Mouse (Mus musculus) G1E (cell line): ENCODE measurements around the gene Vav3. TPM values are rescaled to one million over a fixed set of nuclear protein-coding genes. Genes with fewer than 3 reads are reported as not detected.

Experiments used
- ATAC-seq: 2 replicates; pipeline ENCODE4 v1.8.0; 2016; ENCODE audit warnings: mild to moderate bottlenecking; ENCODE audit not compliant: insufficient number of reproducible peaks, poor library complexity, low FRiP score, severe bottlenecking; ENCODE audit errors: extremely low read depth
- DNase-seq: peaks from one replicate; pipeline ENCODE4 v3.0.0; 2012; ENCODE audit warnings: low spot score
- H3K27me3 ChIP-seq: 2 replicates; pipeline ENCODE4 v1.6.1; 2012; ENCODE audit warnings: mild to moderate bottlenecking, low read length, inconsistent platforms; ENCODE audit not compliant: insufficient read depth
- H3K36me3 ChIP-seq: replicated peaks from 2 replicates; pipeline ENCODE3; 2012; ENCODE audit warnings: mild to moderate bottlenecking, inconsistent platforms
- H3K4me1 ChIP-seq: 2 replicates; pipeline ENCODE4 v1.6.1; 2012; ENCODE audit warnings: low read depth, low read length, inconsistent platforms, mixed read lengths; ENCODE audit not compliant: insufficient read depth
- H3K4me3 ChIP-seq: 2 replicates; pipeline ENCODE4 v1.5.1; 2012; ENCODE audit warnings: low read depth, mild to moderate bottlenecking, inconsistent platforms, low read length, moderate library complexity, mixed read lengths
- H3K9me3 ChIP-seq: replicated peaks from 2 replicates; pipeline ENCODE4 v1.6.1; 2012; ENCODE audit warnings: inconsistent platforms
- CTCF ChIP-seq: IDR thresholded peaks from 2 replicates; pipeline ENCODE4 v1.5.1; 2012; ENCODE audit warnings: low read depth, low read length, inconsistent platforms, mixed read lengths
- GATA1 ChIP-seq: IDR thresholded peaks from 2 replicates; pipeline ENCODE4 v1.6.1; 2012; ENCODE audit warnings: borderline replicate concordance, low read length, inconsistent platforms, mixed read lengths
- GATA2 ChIP-seq: IDR thresholded peaks from 2 replicates; pipeline ENCODE4 v1.6.1; 2012; ENCODE audit warnings: low read depth, low read length, inconsistent platforms, borderline replicate concordance
- POLR2AphosphoS5 ChIP-seq: IDR thresholded peaks from 2 replicates; pipeline ENCODE4 v1.6.1; 2012; ENCODE audit warnings: low read depth, low read length, inconsistent platforms; ENCODE audit not compliant: insufficient replicate concordance
- TAL1 ChIP-seq: conservative IDR thresholded peaks from 2 replicates; pipeline ENCODE4 v1.6.1; 2012; ENCODE audit warnings: low read depth, low read length, inconsistent platforms, mixed read lengths
- polyA plus RNA-seq: library from polyadenylated mRNA; stranded (reverse); fragments of >175 nt; gene quantifications from 2 replicates; pipeline ENCODE4 v1.2.3, GENCODE M21; 2012
- total RNA-seq, 2 experiments: library from RNA; stranded (forward) in 1 of 2; stranded (reverse) in 1 of 2; fragments of 200-1000 nt in 1 of 2; fragments of >200 nt in 1 of 2; fragmentation: Nextera tagmentation in 1 of 2; gene quantifications; 2 replicates each; pipeline ENCODE4 v1.2.3; 2014 to 2017

Vav3 gene
- total and polyA plus RNA-seq, 3 experiments = 0.05 TPM; not detected in 2

DNA sequence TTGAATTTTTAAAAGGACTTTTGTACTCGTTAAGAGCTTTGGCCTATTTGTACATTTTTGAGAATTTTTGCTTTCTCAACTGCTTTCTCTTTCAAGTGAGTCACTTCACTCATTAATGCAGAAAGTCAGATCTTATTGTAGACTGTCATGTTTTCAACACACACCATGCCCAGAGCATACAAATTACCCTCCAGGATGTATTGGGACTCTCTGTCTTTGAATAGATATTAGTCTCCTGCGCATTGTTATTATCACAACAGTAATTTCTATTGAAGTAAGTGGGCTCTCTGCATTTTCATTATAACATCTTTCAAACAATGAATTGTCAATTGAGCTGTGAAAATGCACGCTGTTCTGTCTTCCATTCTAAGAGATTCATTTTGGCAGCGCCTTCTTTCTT is 295.6 kb downstream of the Vav3 start:
- H3K27me3 ChIP-seq = no peaks in the 10 kb centered on the region
- no peak for DNase-seq
- H3K36me3 ChIP-seq = no peaks in the 10 kb centered on the region
- H3K4me3 ChIP-seq = no peak overlapping the region
- no peaks in the 10 kb centered on the region for H3K4me1 ChIP-seq
- no peak for ATAC-seq
- TF ChIP-seq GATA2 (no peak), GATA1 (no peak), POLR2AphosphoS5 (no peak), CTCF (no peak), TAL1 (no peak)
- H3K9me3 ChIP-seq = no peaks in the 10 kb centered on the region

DNA sequence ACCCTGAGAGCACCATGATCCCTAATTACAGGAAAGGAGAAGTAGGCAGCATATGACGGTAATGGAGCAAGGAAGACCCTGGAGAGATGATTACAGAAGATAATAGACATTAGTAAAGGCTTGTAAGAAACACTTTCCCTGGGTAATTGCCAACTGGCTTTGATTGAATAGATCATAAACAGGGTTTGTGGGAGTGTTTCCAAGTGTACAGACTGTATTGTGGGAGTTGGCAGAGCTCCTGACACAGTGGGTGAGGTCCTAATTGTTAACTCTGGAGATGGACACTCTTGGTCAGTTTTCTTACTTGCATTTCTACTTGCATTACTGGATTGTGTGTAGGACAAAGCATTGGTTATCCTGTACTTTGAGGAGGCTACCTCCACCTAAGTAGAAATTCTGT is 298.9 kb downstream of the Vav3 start:
- Histone ChIP-seq H3K9me3 (0 out of 2 replicates have a peak, but pooled peaks cover 6% of the 10 kb centered on the region), H3K4me3 (no peak overlapping the region), H3K4me1 (no peaks in the 10 kb centered on the region), H3K27me3 (no peaks in the 10 kb centered on the region), H3K36me3 (no peaks in the 10 kb centered on the region)
- ATAC-seq (no peak), DNase-seq (no peak)
- TF ChIP-seq GATA1 = no peak

DNA sequence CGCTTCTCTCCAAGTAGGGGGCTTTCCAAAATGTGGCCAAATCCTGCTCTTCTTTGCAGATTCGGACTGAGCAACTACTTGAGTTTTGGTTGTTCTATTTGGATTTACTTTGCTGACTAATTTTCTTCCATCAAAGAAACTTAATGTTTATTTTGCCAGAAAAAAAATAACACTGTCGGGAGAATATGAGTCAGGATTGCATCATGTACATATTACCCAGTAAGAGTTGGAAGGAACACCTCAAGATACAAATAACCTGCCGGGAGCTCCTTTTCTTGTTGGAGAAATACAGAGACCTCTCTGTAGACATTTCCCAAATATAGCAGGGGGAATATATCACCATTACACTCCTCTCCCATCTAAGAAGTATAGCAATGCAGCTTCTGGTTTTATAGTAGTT is 300.3 kb downstream of the Vav3 start:
- no peak for ATAC-seq
- TF ChIP-seq CTCF (no peak), POLR2AphosphoS5 (no peak), TAL1 (no peak), GATA1 (no peak), GATA2 (no peak)
- no peak for DNase-seq
- no peaks in the 10 kb centered on the region for H3K27me3 ChIP-seq
- no peak overlapping the region for H3K4me3 ChIP-seq
- no peaks in the 10 kb centered on the region for H3K36me3 ChIP-seq
- peaks cover 11% of the 10 kb centered on the region for H3K9me3 ChIP-seq
- no peaks in the 10 kb centered on the region for H3K4me1 ChIP-seq

DNA sequence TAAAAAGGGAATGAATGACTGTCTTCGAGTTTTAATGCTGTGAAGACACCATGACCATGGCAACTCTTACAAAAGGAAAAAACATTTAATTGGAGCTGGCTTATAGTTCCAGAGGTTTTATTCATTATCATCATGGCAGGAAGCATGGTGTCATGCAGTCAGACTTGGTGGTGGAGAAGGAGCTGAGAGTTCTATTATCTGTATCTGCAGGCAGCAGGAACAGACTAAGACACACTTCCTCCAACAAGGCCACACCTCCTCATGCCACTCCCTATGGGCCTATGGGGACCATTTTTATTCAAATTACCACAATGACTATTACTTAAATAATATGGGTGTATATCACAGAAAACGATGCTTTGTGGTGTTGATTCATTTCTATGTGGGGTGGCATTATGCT is 307.8 kb downstream of the Vav3 start:
- DNase-seq = no peak
- Histone ChIP-seq H3K27me3 (no peaks in the 10 kb centered on the region), H3K9me3 (peaks cover 12% of the 10 kb centered on the region), H3K4me3 (no peak overlapping the region), H3K4me1 (no peaks in the 10 kb centered on the region), H3K36me3 (no peaks in the 10 kb centered on the region)
- ATAC-seq = no peak
- no peak for TF ChIP-seq TAL1
- no peak for TF ChIP-seq GATA2

DNA sequence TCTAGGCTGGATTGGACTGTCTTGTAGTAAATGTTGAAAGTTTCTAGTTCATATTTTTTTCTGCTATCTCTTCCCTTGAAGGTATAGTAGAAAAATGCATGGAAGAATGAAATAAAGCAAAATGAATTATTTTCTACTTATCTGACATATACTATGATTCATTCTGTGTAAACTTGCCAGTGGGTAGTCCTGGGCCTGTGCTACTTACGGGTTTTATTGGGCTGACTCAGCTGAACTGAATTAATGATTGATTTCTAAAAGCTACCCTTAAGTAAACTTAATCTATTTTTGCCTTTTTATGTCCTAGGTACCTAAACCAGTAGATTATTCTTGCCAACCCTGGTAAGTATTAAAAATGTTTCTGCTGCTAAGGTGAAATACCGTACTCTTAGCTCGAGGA is 311.0 kb downstream of the Vav3 start:
- H3K36me3 ChIP-seq = no peaks in the 10 kb centered on the region
- H3K9me3 ChIP-seq = 0 out of 2 replicates have a peak, but pooled peaks cover 2% of the 10 kb centered on the region
- no peak for ATAC-seq
- TF ChIP-seq TAL1 (no peak), GATA1 (no peak), CTCF (no peak), GATA2 (no peak), POLR2AphosphoS5 (no peak)
- H3K4me3 ChIP-seq = no peak overlapping the region
- no peaks in the 10 kb centered on the region for H3K27me3 ChIP-seq
- no peaks in the 10 kb centered on the region for H3K4me1 ChIP-seq
- no peak for DNase-seq

DNA sequence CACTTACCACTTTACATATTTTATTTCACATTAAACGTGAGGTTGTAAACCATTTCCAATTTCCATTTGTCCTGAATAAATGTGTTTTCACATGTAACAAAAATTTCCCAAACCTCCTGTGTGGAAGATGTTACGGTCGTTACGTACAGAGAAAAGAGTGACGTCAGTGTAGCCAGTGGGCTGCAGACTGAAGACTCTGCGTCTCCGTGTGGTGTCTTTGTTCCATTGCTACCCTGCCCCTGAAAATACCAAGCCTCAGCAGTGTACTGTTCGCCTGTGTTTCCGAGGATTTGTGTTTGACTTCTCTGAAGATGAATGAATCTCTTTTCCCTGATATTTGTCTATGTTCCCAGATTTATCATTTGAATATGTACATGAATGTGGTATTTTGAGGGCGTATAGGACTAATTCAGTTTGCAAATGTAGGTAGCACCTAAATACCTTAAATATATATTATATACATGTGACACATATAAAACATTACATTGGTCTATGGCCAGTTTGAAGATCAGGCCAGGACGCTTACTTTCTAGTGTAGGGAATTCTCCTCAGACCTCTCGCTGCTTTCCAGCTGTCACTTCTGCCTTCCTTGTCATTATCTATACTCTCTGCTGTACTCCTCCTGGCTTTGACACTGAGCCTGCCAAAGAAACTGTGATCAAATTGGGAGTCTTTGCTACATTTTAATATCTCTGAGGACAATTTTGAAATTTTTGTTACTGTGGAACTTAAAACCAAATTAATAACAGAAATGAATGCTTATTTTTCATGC is 312.6 kb downstream of the Vav3 start:
- H3K36me3 ChIP-seq = no peaks in the 10 kb centered on the region
- ATAC-seq (no peak), DNase-seq (no peak)
- H3K27me3 ChIP-seq = no peaks in the 10 kb centered on the region
- no peaks in the 10 kb centered on the region for H3K4me1 ChIP-seq
- no peak for TF ChIP-seq CTCF
- no peak for TF ChIP-seq POLR2AphosphoS5
- no peak for TF ChIP-seq TAL1
- H3K9me3 ChIP-seq = 0 out of 2 replicates have a peak, but pooled peaks cover 2% of the 10 kb centered on the region
- no peak overlapping the region for H3K4me3 ChIP-seq

DNA sequence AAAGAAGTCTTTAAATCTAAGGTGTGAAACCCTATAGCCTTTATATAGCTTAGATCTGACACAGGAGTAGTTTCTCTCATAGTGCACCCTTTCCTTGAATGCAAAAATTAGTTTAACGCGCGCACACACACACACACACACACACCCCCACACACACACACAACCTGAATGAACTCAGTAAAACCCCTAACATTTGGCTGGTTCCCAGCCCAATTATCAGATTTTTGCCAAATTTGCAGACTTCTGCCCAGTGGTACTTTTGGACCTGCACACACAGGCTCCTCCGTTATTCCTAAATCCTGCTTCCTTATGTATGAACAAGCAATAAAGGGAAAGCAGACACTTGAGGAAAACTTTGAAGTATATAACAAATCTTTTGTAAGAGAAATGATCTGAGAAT is 313.9 kb downstream of the Vav3 start:
- no peaks in the 10 kb centered on the region for H3K27me3 ChIP-seq
- H3K9me3 ChIP-seq = peaks cover 4% of the 10 kb centered on the region; the same call in 1 of the 2 replicates
- H3K4me1 ChIP-seq = no peaks in the 10 kb centered on the region
- no peak for TF ChIP-seq GATA1
- TF ChIP-seq GATA2 = no peak
- no peak for TF ChIP-seq TAL1
- TF ChIP-seq CTCF = no peak
- TF ChIP-seq POLR2AphosphoS5 = no peak
- ATAC-seq (no peak), DNase-seq (no peak)
- no peak overlapping the region for H3K4me3 ChIP-seq
- H3K36me3 ChIP-seq = no peaks in the 10 kb centered on the region
